Mouse (Mus musculus): Measurements from ENCODE around the gene Id1. TPM values are rescaled to one million over a fixed set of nuclear protein-coding genes. Genes with fewer than 3 reads are reported as not detected.

Gene Id1
- polyA plus RNA-seq, 1 experiment from 2014 or later: 32.8 TPM

DNA sequence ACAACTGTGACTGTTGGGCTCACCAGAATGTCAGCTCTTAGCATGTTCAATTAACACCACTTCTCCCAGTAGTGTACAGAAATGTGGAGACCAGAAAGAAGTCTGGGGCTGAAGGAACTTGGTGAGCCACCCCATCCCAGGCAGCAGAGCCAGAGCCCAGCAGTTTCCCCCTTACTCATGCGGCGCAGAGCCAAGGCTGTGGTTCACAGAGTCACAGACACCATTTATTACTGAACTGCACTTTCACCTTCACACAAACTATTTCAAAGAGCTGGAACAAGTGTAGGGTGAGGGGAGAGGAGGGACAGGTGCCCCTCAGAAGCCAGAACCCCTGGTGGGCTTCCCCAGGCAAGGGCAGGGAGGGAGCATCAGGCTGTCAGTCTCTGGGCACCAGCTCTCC lies 44.4 kb downstream of the Id1 start:
- peaks cover 38% of the 10 kb centered on the region for H3K36me3 ChIP-seq (ENCODE audit: control insufficient read depth, insufficient read depth, low read length)
- ATAC-seq (no peak), DNase-seq (ENCODE audit: low spot score) (no peak)
- no peak overlapping the region for H3K4me3 ChIP-seq (ENCODE audit: low read depth, low read length)
- no peaks in the 10 kb centered on the region for H3K27me3 ChIP-seq (replicated peaks; ENCODE audit: control insufficient read depth, insufficient read depth, low read length)
- no peak overlapping the region for H3K9ac ChIP-seq (ENCODE audit: low read length)
- H3K27ac ChIP-seq (ENCODE audit: low read depth, low read length): no peak overlapping the region
- no peaks in the 10 kb centered on the region for H3K9me3 ChIP-seq (replicated peaks; ENCODE audit: control insufficient read depth, low read length)
- WGBS: 100% methylated on average over 2 of the region's 2 CpGs
- H3K4me1 ChIP-seq (ENCODE audit: control insufficient read depth, insufficient read depth, low read length): no peaks in the 10 kb centered on the region
- no peak overlapping the region for H3K4me2 ChIP-seq (ENCODE audit: low read length)

DNA sequence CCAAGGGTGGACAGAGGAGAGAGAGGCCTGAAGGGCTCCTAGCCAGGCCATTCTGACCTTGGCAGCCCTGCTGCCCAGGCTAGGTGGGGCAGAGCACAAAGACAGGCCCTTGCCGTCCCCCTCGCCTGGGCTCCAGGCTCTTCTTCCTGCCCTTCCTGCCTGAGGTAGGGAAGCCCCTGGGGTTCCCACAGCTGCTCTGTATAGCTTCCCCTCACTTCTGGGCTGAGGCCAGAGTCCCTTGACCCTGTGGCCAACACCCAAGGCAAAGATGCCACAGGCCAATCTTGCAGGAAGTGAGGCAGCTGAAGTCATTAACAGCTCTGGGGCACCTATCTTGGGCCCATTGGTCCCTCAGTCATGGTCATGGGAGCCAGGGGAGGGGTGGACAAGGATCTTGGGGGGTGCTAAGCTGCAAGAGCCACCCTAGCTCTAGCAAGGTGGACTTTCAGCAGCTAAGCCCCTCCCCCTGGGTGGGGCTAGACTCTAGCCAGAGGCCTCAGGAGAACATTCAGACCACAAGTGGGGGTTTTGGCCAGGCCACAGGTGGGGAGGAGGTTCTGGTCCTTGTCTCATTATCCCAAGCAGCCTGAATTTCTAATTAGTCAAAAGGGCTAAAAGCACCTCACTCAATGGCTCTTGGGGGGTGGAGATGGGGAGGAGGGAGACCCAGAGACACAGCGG lies 45.1 kb downstream of the Id1 start:
- WGBS: 77% methylated on average over 3 of the region's 3 CpGs
- H3K9ac ChIP-seq (ENCODE audit: low read length): no peak overlapping the region
- no peaks in the 10 kb centered on the region for H3K27me3 ChIP-seq (replicated peaks; ENCODE audit: control insufficient read depth, insufficient read depth, low read length)
- H3K4me2 ChIP-seq (ENCODE audit: low read length): no peak overlapping the region
- peaks cover 38% of the 10 kb centered on the region for H3K36me3 ChIP-seq (ENCODE audit: control insufficient read depth, insufficient read depth, low read length)
- H3K9me3 ChIP-seq (replicated peaks; ENCODE audit: control insufficient read depth, low read length): no peaks in the 10 kb centered on the region
- no peaks in the 10 kb centered on the region for H3K4me1 ChIP-seq (ENCODE audit: control insufficient read depth, insufficient read depth, low read length)
- DNase-seq (ENCODE audit: low spot score) (no peak), ATAC-seq (no peak)
- H3K27ac ChIP-seq (ENCODE audit: low read depth, low read length): no peak overlapping the region
- H3K4me3 ChIP-seq (ENCODE audit: low read depth, low read length): no peak overlapping the region

DNA sequence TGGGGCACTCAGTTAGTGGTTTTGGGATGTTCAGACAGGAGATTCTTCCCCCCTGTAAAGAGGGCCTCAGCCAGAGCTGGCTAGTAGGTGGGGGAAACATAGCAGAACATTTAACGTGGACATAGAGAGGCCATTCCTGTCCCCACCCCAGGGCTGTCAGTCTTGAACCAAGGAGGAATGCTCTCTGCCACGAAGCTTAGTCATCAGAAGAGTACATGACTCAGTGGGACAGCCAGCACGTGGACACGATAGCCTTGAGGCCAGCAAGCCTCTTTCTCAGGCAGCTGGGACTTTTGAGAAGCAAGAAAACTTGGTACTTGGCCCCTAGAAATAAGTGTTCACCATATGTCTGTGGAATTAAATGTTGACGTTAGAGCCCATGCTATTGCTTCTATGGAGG lies 46.6 kb downstream of the Id1 start:
- ATAC-seq (no peak), DNase-seq (ENCODE audit: low spot score) (no peak)
- Histone ChIP-seq H3K36me3 (ENCODE audit: control insufficient read depth, insufficient read depth, low read length) (peaks cover 38% of the 10 kb centered on the region), H3K9me3 (replicated peaks; ENCODE audit: control insufficient read depth, low read length) (no peaks in the 10 kb centered on the region), H3K27me3 (replicated peaks; ENCODE audit: control insufficient read depth, insufficient read depth, low read length) (no peaks in the 10 kb centered on the region), H3K4me1 (ENCODE audit: control insufficient read depth, insufficient read depth, low read length) (no peaks in the 10 kb centered on the region), H3K27ac (ENCODE audit: low read depth, low read length) (no peak overlapping the region), H3K4me2 (ENCODE audit: low read length) (no peak overlapping the region), H3K4me3 (ENCODE audit: low read depth, low read length) (no peak overlapping the region), H3K9ac (ENCODE audit: low read length) (no peak overlapping the region)
- WGBS: 88% methylated on average over 5 of the region's 5 CpGs

DNA sequence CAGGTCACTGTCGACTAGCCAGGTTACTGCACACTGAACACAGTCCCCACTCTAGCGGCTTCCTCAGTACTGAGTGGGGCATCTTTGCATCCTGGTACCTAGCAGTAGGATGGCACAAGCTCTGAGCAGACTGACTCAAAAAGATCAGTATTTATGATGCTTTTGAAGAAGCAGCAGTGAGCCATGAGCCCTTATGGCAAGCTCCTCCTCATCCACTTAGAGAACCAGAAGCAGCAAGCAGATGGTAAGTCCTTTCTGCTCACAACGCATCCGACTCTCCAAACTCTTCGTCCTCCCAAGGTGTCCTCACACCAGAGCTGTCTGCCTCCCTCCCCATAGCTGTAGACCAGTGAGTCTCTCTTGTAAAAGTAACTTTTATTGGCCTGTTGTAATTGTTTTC lies 47.2 kb downstream of the Id1 start:
- no peak overlapping the region for H3K4me3 ChIP-seq (ENCODE audit: low read depth, low read length)
- H3K36me3 ChIP-seq (ENCODE audit: control insufficient read depth, insufficient read depth, low read length): peaks cover 38% of the 10 kb centered on the region
- H3K9ac ChIP-seq (ENCODE audit: low read length): no peak overlapping the region
- 93% methylated on average over 5 of the region's 5 CpGs for WGBS
- ATAC-seq (no peak), DNase-seq (ENCODE audit: low spot score) (no peak)
- H3K27me3 ChIP-seq (replicated peaks; ENCODE audit: control insufficient read depth, insufficient read depth, low read length): no peaks in the 10 kb centered on the region
- H3K4me2 ChIP-seq (ENCODE audit: low read length): no peak overlapping the region
- no peaks in the 10 kb centered on the region for H3K9me3 ChIP-seq (replicated peaks; ENCODE audit: control insufficient read depth, low read length)
- H3K27ac ChIP-seq (ENCODE audit: low read depth, low read length): no peak overlapping the region
- H3K4me1 ChIP-seq (ENCODE audit: control insufficient read depth, insufficient read depth, low read length): no peaks in the 10 kb centered on the region

DNA sequence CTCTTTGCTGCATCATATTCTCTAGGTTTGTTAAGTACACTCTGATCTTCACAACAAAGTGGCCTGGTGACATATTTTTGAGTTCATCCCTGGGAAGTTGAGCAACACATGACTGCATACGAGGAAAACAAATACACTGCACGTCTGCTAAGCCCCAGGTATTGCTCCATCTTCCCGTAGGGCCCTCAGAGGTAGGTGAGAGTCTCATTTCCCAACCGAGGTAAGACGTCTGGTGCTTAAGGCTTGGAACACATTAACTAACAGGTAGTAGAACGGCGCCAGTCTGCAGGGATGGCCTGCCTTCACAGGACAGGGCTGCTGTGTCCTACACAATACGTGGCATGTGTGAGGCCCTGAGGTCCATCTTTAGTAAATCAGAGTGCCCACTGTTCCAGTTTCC lies 48.6 kb downstream of the Id1 start:
- Histone ChIP-seq H3K27ac (ENCODE audit: low read depth, low read length) (no peak overlapping the region), H3K27me3 (replicated peaks; ENCODE audit: control insufficient read depth, insufficient read depth, low read length) (no peaks in the 10 kb centered on the region), H3K4me1 (ENCODE audit: control insufficient read depth, insufficient read depth, low read length) (no peaks in the 10 kb centered on the region), H3K36me3 (ENCODE audit: control insufficient read depth, insufficient read depth, low read length) (peaks cover 30% of the 10 kb centered on the region), H3K4me3 (ENCODE audit: low read depth, low read length) (no peak overlapping the region), H3K9me3 (replicated peaks; ENCODE audit: control insufficient read depth, low read length) (no peaks in the 10 kb centered on the region), H3K4me2 (ENCODE audit: low read length) (no peak overlapping the region), H3K9ac (ENCODE audit: low read length) (no peak overlapping the region)
- WGBS: 95% methylated on average over 8 of the region's 8 CpGs
- no peak for DNase-seq (ENCODE audit: low spot score)
- no peak for ATAC-seq

DNA sequence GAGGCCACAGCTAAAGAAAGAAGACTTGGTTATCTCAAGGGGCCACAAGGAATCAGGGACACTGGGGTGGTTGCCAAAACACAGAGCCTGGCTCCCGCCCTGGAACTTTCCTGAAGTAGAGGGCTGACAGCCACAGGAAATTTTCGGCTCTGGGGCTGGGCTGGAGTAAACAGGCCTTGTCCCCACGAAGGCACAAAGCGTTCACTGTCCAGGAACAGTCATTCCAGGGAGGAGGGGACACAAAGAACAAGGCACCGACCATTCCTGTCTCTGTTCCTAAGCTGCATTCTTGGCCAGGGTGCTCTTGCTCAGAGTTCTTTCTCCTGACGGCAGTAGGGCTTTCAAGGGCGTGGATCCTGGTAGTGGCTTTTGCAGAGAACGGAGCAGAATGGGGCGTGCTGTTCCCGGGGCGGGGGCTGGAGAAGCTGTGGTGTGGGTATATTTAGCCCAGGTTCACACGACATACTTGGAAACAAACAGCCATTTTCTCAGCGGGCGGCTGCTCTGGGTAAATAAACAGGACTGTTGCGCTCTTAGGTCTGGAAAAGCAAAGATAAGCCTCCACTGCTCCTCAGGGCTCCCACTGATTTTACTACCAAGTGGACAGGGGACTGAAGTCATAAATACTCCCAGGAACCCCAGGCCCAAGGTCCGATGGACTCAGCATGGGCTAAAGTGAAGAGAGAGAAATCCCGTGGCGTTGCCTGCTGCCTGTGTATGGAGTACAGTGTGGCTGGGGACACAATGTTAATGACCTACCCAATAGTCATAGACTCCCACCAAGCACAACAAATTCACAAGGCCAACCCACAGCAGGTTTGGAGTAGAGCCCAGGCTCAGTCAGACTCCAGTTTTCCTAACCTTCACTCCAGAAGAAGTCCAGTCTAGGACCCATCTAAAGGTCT lies 49.6 kb downstream of the Id1 start:
- Histone ChIP-seq H3K9ac (ENCODE audit: low read length) (no peak overlapping the region), H3K27ac (ENCODE audit: low read depth, low read length) (peak overlapping the region; percentile 27; the same call in 1 of the 2 replicates), H3K4me3 (ENCODE audit: low read depth, low read length) (no peak overlapping the region), H3K4me2 (ENCODE audit: low read length) (no peak overlapping the region), H3K27me3 (replicated peaks; ENCODE audit: control insufficient read depth, insufficient read depth, low read length) (no peaks in the 10 kb centered on the region), H3K9me3 (replicated peaks; ENCODE audit: control insufficient read depth, low read length) (no peaks in the 10 kb centered on the region), H3K36me3 (ENCODE audit: control insufficient read depth, insufficient read depth, low read length) (peaks cover 20% of the 10 kb centered on the region), H3K4me1 (ENCODE audit: control insufficient read depth, insufficient read depth, low read length) (no peaks in the 10 kb centered on the region)
- ATAC-seq (0 out of 2 replicates have a peak, but pooled peaks have one; percentile 12), DNase-seq (ENCODE audit: low spot score) (peak; percentile 14)
- WGBS: 85% methylated on average over 18 of the region's 18 CpGs

Small RNA genes lying within 50 kb of the gene (microRNA-seq; reads per million reads assigned to microRNA genes)
- not detected for gene Gm23802

Other genes with a start within 250 kb of the Id1 start
- not detected in 2 replicates for gene Defb22, start 246.1 kb upstream of the Id1 start, polyA plus RNA-seq (2014; fragmentation: Nextera tagmentation; extraction: Ambion mirVana)
- not detected in 2 replicates for gene Defb26, start 224.6 kb upstream of the Id1 start, polyA plus RNA-seq (2014; fragmentation: Nextera tagmentation; extraction: Ambion mirVana)
- gene Defb28, start 218.0 kb upstream of the Id1 start, polyA plus RNA-seq (2014; fragmentation: Nextera tagmentation; extraction: Ambion mirVana): not detected in 2 replicates
- not detected in 2 replicates for gene Defb29, start 196.2 kb upstream of the Id1 start, polyA plus RNA-seq (2014; fragmentation: Nextera tagmentation; extraction: Ambion mirVana)
- gene Gm17416, start 166.9 kb upstream of the Id1 start, polyA plus RNA-seq (2014; fragmentation: Nextera tagmentation; extraction: Ambion mirVana): not detected in 2 replicates
- gene Defb21, start 163.5 kb upstream of the Id1 start, polyA plus RNA-seq (2014; fragmentation: Nextera tagmentation; extraction: Ambion mirVana): not detected in 2 replicates
- not detected in 2 replicates for gene Defb19, start 155.9 kb upstream of the Id1 start, polyA plus RNA-seq (2014; fragmentation: Nextera tagmentation; extraction: Ambion mirVana)
- not detected in 2 replicates for gene Defb45, start 136.9 kb upstream of the Id1 start, polyA plus RNA-seq (2014; fragmentation: Nextera tagmentation; extraction: Ambion mirVana)
- gene Defb36, start 131.9 kb upstream of the Id1 start, polyA plus RNA-seq (2014; fragmentation: Nextera tagmentation; extraction: Ambion mirVana): not detected in 2 replicates
- not detected in 2 replicates for gene Defb25, start 113.2 kb upstream of the Id1 start, polyA plus RNA-seq (2014; fragmentation: Nextera tagmentation; extraction: Ambion mirVana)
- gene Rem1, start 109.3 kb upstream of the Id1 start, polyA plus RNA-seq (2014; fragmentation: Nextera tagmentation; extraction: Ambion mirVana): 0.34 and 0.53 TPM in 2 replicates
- 136 and 161 TPM in 2 replicates for gene H13, start 66.8 kb upstream of the Id1 start, polyA plus RNA-seq (2014; fragmentation: Nextera tagmentation; extraction: Ambion mirVana)
- 35.8 and 42.6 TPM in 2 replicates for gene Mcts2, start 49.2 kb upstream of the Id1 start, polyA plus RNA-seq (2014; fragmentation: Nextera tagmentation; extraction: Ambion mirVana)
- 4.5 and 5.9 TPM in 2 replicates for gene Cox4i2, start 17.9 kb downstream of the Id1 start, polyA plus RNA-seq (2014; fragmentation: Nextera tagmentation; extraction: Ambion mirVana)
- 179 and 189 TPM in 2 replicates for gene Bcl2l1, start 95.5 kb downstream of the Id1 start, polyA plus RNA-seq (2014; fragmentation: Nextera tagmentation; extraction: Ambion mirVana)
- 70.1 and 81.5 TPM in 2 replicates for gene Tpx2, start 111.7 kb downstream of the Id1 start, polyA plus RNA-seq (2014; fragmentation: Nextera tagmentation; extraction: Ambion mirVana)
- gene Mylk2, start 175.1 kb downstream of the Id1 start, polyA plus RNA-seq (2014; fragmentation: Nextera tagmentation; extraction: Ambion mirVana): not detected in 2 replicates
- gene Foxs1, start 197.0 kb downstream of the Id1 start, polyA plus RNA-seq (2014; fragmentation: Nextera tagmentation; extraction: Ambion mirVana): 4.0 TPM in 2 replicates
- 6.4 and 6.6 TPM in 2 replicates for gene Dusp15, start 215.4 kb downstream of the Id1 start, polyA plus RNA-seq (2014; fragmentation: Nextera tagmentation; extraction: Ambion mirVana)
- gene Ttll9, start 226.2 kb downstream of the Id1 start, polyA plus RNA-seq (2014; fragmentation: Nextera tagmentation; extraction: Ambion mirVana): 2.5 and 4.3 TPM in 2 replicates